Mouse (Mus musculus) brain, embryonic 18.5 days (tissue): Measurements from ENCODE around the gene Zfand5.
"Not testable (repeated sequence)": the region's sequence is repeated elsewhere in the genome, so short reads cannot be mapped to it uniquely, and the experiment has no call there.

Experiments
- DNase-seq: peaks from one replicate; pipeline ENCODE4 v3.0.0-alpha.2; 2012; ENCODE audit warnings: low read depth, low spot score

Gene Zfand5

GRCm38 (mm10) chr19:21271741-21272654 is at the start of gene Zfand5:
Gene Zfand5, plus strand, starts transcription at chr19:21272278.
- peak; percentile 87 for DNase-seq

- no peak for DNase-seq
These were observed 44.9 kb upstream of the Zfand5 start for GRCm38 (mm10) chr19:21227131-21227530.

GRCm38 (mm10) chr19:21227754-21228153 is 44.3 kb upstream of the Zfand5 start:
- DNase-seq, result no peak

- DNase-seq, result not testable (repeated sequence)
These were observed 23.3 kb upstream of the Zfand5 start for GRCm38 (mm10) chr19:21248730-21249129.

GRCm38 (mm10) chr19:21253846-21254245 is 18.2 kb upstream of the Zfand5 start:
- DNase-seq, result no peak

GRCm38 (mm10) chr19:21255920-21256319 is 16.2 kb upstream of the Zfand5 start:
- no peak for DNase-seq

- DNase-seq, result no peak
These were observed 12.6 kb upstream of the Zfand5 start for GRCm38 (mm10) chr19:21259453-21259852.

GRCm38 (mm10) chr19:21260280-21260679 is 11.8 kb upstream of the Zfand5 start:
- no peak for DNase-seq

GRCm38 (mm10) chr19:21271186-21271585 is 892 bp upstream of the Zfand5 start:
- DNase-seq, result no peak

GRCm38 (mm10) chr19:21272655-21273284 is 692 bp downstream of the Zfand5 start:
- peak; percentile 20 for DNase-seq

GRCm38 (mm10) chr19:21273440-21273839 is 1.4 kb downstream of the Zfand5 start:
- no peak for DNase-seq

GRCm38 (mm10) chr19:21274181-21274591 is 2.1 kb downstream of the Zfand5 start:
- DNase-seq, result peak; percentile 56

GRCm38 (mm10) chr19:21274714-21275113 is 2.6 kb downstream of the Zfand5 start:
- DNase-seq, result no peak

GRCm38 (mm10) chr19:21276317-21276716 is 4.2 kb downstream of the Zfand5 start:
- DNase-seq, result no peak

GRCm38 (mm10) chr19:21286421-21287097 is 14.5 kb downstream of the Zfand5 start:
- no peak for DNase-seq

GRCm38 (mm10) chr19:21297411-21297810 is 25.3 kb downstream of the Zfand5 start:
- no peak for DNase-seq

GRCm38 (mm10) chr19:21301787-21302186 is 29.7 kb downstream of the Zfand5 start:
- DNase-seq, result peak; percentile 10

- no peak for DNase-seq
These were observed 35.7 kb downstream of the Zfand5 start for GRCm38 (mm10) chr19:21307755-21308154.

- DNase-seq, result not testable (repeated sequence)
These were observed 38.3 kb downstream of the Zfand5 start for GRCm38 (mm10) chr19:21310364-21310763.

GRCm38 (mm10) chr19:21315701-21316100 is 43.6 kb downstream of the Zfand5 start:
- DNase-seq, result no peak

- DNase-seq, result no peak
These were observed 47.5 kb downstream of the Zfand5 start for GRCm38 (mm10) chr19:21319618-21320017.

GRCm38 (mm10) chr19:21325333-21325732 is 53.3 kb downstream of the Zfand5 start:
- no peak for DNase-seq
